Mouse (Mus musculus): ENCODE measurements around the gene Mslnl.

DNA sequence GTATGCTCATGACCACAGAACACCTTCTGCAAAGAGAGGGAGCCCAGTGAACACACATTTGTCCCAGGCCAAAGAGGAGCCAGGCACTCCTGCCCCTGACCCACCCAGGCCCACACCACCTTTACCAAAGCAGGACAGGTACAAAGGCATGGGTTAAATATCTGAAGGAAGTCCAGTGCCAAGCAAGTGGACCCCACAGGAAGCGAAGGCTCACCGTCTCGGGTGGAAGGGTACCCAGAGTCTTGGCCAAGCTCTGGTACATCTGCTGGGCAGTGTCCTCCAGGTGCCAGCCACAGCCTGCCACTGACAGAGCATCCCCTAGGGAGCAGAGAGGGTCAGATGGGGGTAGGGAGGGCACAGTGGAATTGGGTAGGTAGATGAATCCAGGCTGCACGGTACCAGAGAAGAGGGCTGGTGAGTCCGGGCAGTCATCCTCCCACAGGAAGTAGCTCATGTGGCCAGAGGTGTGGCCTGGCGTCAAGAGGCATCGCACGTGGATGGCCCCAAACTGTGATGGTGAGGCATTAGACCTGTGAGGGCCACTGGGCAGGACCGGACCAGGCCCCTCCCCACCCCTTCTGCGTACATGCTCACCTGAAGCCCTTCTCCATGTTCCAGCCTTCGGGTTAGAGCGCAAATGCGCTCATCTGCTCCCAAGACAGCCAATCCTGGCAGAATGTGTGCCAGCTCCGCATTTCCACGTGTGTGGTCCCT is 48.2 kb downstream of the Mslnl start:
- TF ChIP-seq POLR2A (IDR thresholded peaks at IDR 0.05; ENCODE audit: extremely low read depth, insufficient read depth, low read length) (no peak), CTCF (IDR thresholded peaks at IDR 0.05; ENCODE audit: extremely low read depth, insufficient read depth, low read length) (no peak)

Measured in cortical plate, adult 2 months (tissue).